Mouse (Mus musculus): ENCODE data around the gene Larp1.
"Not testable (repeated sequence)": the region's sequence is repeated elsewhere in the genome, so short reads cannot be mapped to it uniquely, and the experiment has no call there.

The Larp1 gene

DNA sequence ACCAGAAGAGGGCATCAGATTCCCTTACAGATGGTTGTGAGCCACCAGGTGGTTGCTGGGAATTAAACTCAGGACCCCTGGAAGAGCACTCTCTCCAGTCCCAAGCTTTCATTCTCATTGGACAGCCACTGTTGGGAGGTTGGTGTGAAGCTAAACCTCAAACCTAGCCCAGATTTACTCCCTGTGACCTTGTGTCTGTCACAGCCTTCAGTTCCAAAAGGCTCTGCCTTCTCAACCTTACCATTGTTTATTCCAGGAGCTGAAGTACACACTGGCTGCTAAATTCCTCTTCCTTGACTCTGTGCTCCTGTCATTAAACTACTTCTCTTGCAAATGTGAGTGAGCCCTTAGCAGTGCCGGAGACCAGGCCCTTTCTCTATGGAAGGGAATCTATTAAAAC, 20.1 kb downstream of the Larp1 start:
- DNase-seq (ENCODE audit: low spot score): no peak

DNA sequence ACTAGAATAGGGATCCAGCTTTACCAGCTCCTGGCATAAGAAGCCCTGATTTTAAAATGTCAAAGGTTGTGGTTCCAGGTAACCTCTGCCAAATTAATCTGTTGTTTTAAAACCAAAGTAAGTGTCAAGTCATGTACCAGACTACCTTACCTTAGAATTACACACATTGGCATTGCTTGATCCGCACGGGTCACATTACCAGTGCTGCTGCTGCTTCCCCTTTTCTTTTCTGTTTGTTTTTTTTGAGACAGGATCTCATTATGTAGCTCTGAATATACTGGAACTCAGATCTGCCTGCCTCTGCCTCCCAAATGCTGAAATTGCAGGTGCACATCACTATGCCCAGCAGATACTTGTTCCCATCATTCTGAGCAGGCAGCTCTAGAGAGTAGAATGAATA, 21.0 kb downstream of the Larp1 start:
- no peak for DNase-seq (ENCODE audit: low spot score)

DNA sequence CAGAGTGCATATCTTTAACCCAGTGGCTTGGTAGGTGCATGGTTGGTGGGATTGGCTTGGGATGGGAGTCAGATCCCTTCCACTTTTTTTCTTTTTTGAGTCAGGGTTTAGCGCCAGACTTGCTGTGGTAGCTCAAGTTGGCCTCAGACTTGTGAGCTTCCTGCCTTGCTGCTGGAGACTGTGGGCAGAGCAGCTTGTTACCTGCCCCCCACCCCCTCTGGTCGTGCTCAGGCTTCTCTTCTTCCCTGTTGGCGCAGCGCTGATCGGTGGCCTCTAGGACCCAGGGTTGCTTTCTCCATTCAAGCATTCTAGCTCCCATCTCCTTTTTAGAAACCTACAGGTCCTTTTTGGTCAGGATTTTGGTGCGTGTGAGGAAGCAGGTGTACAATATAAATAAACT, 22.3 kb downstream of the Larp1 start:
- no peak for DNase-seq (ENCODE audit: low spot score)

DNA sequence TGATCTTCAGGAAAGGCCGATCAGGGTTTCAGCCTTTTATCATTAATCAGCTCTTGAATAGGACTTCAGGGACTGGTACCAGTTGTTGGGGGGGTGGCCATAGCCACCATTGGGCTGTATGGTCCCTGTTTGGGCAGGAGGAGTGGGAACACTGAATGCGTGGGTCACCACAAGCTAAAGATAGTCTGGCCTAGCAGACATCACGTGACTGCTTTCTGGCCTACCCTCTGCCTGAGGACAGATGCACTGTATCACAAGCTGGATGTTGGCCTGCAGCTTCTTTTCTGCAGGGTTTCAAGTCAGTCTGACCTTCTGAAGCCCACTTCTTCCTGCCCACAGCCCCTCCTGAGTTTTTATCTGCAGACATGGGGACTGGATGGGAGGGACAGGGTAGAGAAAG, 24.8 kb downstream of the Larp1 start:
- DNase-seq (ENCODE audit: low spot score): no peak

DNA sequence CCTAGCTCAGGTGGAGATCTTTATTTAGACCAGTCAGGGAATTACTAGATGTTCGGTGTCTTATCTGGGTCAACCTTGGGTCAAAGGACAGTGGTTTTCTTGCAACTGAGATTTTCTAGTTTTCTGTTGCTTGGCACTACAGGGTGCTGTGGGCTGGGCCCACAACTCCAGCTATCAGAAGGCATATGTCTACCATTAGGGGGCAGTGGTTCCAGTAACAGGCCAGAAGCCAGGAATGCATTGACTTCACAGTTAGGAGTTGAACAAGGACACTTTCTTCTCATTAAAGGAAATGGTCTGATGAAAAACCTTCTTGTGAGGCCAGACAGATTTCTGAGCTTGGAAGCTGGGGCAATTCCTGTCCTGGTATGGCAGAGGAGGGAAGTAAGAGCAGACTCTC, 30.2 kb downstream of the Larp1 start:
- no peak for DNase-seq (ENCODE audit: low spot score)

DNA sequence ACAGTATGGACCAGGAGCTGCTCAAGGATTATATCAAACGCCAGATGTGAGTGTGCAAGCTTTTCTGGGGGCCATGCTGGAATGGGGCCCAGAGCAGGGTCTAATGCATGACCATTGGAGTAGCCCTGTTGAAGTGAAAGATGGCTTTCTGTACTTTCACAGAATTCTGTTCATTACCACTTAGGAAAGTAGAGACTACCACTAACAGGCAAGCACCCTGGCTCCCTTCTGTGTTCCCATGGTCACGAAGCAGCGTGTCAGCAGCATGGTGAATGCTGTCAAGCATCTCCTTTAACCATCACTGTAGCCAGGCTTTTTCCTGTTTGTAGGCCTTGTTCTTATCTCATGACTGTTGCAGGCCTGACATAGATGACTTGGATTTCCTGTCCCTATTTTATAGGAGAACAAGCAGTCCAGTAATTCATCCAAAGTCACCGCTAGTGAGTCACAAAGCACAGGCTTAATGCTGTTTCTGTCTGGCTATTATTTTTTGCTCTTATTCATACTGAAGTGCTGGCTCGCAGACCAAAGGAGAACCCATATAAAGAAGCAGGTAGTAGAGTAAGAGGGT, 34.1 kb downstream of the Larp1 start:
- DNase-seq (ENCODE audit: low spot score): no peak

DNA sequence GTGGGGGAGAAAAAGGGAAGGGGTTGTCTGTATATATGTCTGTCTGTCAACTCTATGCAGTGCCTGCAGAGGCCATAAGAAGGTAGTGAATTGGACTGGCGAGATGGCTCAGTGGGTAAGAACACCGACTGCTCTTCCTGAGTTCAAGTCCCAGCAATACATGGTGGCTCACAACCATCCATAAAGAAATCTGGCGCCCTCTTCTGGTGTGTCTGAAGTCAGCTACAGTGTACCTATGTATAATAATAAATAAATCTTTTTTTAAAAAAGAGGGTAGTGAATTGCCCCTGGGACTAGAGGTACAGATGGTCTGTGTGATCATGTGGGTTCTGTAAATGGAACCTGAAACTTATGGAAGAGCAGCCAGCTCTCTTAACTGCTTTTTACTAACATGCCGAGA, 37.6 kb downstream of the Larp1 start:
- DNase-seq (ENCODE audit: low spot score): no peak

DNA sequence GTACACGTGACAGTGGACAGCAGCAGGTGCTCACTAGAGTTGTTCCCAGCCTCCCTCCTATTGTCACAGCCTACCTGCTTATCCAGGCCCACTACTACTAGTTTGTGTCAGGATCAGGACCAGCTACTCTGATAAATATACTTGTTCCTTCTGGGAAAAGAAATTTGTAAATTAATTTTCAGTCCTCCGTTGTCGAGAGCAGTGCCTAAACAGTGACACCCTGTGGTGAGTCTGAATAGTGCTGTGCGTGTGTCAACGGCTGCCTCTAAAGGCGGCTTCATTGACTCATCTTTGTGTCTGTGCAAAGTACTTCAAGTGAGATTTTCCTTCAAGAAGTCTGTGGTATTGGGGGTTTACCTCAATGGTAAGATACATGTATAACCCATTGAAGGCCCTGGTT, 48.6 kb downstream of the Larp1 start:
- peak; percentile 75 for DNase-seq (ENCODE audit: low spot score)

DNA sequence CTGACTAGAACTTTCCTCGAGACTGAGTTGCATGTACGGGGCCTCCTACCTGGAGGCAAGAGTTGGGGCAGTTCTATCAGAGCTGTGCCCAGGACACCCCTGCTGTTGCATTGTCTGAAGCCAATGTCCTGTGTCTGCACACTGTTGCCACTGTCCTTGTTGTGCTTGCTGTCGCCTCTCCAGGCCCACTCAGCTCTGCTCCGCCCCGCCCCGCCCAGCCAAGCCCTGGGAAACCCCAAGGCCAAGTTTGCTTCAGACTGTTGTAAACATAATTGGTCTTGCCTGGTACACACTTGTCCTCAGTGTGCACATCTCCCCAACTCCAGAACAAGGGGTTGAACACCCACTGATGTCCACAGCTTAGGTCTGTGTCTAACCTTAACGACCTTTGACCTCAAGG, 50.9 kb downstream of the Larp1 start:
- DNase-seq (ENCODE audit: low spot score): not testable (repeated sequence)

DNA sequence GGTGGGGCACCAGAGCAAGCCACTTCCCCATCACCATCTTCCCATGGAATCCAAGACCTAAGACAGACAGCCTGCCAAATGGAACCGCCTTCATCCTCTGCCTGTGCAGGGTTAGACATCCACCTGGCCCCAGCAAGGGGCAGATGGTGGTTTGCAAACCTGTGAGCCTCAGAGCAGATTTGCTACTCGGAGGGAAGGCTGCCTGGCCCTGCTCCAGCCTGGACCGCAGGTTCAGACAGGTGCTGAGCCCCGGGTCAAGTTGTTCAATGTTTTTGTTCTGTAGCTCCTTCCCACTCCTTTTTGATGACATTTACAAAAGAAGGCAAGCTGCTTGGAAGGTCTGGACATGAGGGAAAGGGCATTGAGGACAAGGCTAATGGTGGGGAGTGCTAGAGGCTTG, 52.4 kb downstream of the Larp1 start:
- not testable (repeated sequence) for DNase-seq (ENCODE audit: low spot score)

DNA sequence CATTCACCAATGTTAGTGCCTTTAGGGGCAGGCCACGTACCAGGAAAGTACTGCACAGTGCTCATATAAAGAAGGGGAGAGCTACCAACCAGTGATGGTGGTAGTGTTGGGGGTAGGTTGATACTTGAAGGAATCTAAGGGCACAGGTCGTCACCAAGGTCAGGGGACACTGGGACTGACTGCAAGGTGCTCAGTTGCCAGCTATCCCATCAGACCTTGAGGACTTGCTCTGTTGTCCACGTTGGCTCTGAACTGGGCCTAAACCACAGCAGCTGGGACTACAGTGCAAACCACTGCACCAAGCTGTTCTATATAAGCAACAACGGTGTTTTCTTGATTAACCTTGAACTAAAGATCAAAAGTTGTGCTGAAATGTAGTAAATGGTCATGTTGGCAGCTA, 53.7 kb downstream of the Larp1 start:
- DNase-seq (ENCODE audit: low spot score): no peak

DNA sequence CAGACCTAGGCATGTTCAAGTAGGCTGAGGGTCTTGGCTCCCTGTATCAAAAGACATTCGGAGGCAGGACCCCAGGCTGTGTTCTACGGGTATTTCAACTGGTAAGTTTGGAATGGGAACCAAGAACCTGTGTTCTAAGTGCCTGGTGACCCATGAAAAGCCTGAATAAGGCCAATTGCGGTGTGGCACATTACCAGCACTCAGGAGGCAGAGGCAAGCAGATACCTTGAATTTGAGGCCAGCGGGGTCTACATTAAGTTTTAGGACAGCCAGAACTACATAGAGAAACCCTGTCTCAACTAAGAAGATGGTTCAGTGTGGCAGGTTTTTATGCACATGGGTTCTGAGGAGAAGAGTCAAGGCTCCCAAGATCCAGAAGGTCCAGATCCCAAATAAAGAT, 56.2 kb downstream of the Larp1 start:
- no peak for DNase-seq (ENCODE audit: low spot score)

DNA sequence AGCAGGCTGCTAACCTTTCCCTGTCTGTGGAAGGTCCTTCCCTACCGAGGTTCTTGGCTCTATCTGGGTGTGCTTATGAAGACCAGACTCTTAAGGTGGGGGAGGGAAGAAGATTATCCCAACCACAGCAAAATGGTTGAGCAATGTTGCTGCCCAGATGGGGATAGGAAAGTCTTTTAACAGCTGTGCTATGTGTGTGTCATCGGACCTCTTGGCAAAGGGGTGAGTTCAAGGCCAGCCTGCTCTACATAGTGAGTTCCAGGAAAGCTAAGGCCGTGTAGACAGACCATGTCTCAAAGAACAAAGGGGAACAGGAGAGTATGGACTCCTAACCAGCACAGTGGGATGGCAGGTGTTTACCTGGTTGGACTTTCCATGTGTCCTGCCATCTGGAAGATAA, 64.1 kb downstream of the Larp1 start:
- no peak for DNase-seq (ENCODE audit: low spot score)

DNA sequence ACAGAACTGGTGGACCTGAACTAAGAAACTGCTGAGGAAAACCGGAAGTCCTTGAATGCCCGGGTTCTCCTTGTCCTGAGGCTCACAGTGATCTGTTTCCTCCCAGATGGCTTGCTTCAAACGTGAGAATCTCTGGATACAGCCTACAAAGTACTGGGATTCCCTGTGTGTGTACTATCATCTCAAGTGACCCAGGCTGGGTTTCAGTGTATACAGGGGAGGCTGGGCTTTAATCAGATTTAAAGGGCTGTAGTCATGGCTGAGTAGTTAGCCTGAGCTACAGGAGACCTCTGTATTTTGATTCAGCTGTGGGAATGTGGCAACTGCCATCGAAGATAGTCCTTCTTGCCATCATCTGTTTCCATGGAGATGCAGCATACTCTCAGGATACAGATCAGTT, 68.4 kb downstream of the Larp1 start:
- DNase-seq (ENCODE audit: low spot score): no peak

DNA sequence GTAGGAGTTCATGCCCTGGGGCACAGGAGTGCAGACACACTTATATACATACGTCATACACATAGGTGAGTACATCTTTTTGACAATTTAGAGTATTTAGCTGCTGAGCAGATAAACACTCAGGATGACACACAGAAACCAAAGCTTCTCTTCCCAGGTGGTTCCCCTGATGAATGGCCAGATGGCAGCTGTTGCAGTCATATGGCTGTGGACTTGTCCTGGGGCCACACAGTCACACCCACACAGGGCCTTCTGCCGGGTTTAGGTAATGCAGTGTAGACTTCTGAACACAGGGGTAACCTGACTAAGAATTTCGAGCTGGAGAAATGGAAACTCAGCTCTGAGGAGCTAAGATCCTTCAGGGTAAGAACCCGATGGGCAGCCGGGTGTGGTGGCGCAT, 72.9 kb downstream of the Larp1 start:
- no peak for DNase-seq (ENCODE audit: low spot score)

DNA sequence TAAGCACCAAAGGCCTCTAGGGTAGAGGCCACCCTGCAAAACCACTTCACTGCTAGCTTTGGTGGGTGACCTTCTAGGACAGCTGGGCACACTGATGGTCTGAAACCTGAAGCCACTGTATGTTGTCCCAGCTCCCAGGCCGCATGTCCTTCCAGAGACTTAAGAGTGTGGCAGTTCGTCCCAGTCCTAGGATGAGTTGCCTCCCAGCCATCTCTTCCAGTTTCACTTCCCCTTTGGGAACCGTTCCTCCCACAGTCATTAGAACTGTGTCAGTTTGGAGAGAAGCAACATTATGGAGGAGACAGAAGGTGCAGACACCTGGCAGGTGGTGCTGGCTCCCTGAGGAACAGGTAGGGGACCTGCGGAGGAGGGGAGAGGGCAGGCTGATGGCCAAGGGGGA, 83.7 kb downstream of the Larp1 start:
- no peak for DNase-seq (ENCODE audit: low spot score)

DNA sequence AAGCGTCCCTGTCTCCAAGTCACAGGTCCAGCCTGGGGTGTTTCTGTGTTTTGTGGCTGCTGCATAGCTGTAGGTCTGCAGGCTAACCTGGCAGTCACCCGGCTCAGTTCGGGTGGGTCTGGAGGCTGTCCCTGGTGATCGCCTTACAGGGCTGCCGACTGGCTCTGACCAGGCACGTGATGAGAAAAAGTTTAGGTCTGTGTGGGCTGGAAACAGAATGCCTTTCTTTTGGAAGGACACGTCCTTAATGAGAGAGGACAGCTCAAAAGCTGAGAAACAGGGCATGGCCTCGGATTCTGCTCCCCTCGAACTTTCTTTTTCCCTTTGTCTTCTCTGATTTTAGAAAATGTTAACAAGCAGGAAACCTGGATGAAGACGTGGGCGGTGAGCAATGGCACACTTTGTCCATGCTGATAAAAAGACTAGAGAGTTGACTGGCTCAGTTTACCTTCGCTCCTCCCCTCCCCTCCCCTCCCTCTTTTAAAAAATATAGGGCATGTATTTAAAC, 84.2 kb downstream of the Larp1 start, which contains the start of gene Gm12248:
TSS of gene Gm12248 (minus strand) at position 114 of the 508 bp plus-strand sequence.
- DNase-seq (ENCODE audit: low spot score): peak; percentile 58

DNA sequence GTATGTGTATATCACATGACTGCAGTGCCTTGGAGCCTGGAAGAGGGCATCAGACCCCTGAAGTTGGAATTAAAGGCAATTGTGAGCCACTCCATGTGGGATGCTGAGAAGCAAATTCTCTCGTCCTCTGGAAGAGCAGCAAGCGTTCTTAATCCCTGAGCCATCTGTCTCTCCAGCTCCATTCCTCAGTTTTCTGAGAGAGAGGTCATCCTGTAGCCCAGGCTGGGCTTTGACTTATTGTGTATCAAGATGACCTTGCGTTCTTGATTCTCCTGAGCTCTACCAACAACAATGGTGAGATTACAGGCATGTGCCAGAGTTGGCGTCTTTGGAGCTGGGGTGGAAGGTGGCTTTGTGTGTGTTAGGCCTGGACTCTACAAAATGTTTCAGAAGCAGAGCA, 85.9 kb downstream of the Larp1 start:
- no peak for DNase-seq (ENCODE audit: low spot score)

DNA sequence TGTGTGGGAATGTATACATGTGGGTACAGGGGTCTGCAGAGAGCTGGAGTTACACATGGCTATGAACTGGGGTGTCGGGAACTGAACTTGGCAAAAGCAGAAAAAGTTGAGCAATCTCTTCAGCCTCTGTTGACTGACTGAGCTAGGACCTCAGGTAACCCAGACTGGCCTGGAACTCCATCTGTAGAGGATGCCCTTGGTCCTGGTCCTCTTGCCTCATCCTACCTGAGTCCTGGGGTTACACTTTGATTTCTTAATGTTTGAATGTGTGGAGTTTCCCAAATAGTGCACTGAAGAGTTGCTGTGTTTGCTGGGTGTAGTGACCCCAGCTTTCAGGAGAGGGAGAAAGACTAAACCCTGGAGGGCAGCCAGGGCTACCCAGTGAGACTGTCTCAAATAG, 86.7 kb downstream of the Larp1 start:
- DNase-seq (ENCODE audit: low spot score): no peak

DNA sequence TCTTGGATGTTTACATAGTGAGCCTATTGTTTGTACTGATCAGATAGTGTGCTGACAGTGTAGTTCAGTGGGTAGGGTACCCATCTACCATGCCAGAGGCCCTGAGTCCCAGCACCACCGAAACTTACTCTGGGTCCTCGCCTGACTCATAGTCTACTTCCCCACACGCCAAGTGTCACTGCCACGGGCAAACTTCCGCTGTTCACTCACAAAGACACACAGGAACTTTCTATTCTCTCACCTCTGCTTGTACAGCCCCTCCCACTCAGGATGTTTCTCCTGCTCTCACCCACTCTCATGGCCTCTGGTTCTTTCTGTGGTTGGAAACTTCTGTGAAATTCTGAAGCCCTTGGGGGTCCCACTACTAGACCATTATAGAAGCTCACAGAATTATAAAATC, 87.3 kb downstream of the Larp1 start:
- DNase-seq (ENCODE audit: low spot score): no peak

DNA sequence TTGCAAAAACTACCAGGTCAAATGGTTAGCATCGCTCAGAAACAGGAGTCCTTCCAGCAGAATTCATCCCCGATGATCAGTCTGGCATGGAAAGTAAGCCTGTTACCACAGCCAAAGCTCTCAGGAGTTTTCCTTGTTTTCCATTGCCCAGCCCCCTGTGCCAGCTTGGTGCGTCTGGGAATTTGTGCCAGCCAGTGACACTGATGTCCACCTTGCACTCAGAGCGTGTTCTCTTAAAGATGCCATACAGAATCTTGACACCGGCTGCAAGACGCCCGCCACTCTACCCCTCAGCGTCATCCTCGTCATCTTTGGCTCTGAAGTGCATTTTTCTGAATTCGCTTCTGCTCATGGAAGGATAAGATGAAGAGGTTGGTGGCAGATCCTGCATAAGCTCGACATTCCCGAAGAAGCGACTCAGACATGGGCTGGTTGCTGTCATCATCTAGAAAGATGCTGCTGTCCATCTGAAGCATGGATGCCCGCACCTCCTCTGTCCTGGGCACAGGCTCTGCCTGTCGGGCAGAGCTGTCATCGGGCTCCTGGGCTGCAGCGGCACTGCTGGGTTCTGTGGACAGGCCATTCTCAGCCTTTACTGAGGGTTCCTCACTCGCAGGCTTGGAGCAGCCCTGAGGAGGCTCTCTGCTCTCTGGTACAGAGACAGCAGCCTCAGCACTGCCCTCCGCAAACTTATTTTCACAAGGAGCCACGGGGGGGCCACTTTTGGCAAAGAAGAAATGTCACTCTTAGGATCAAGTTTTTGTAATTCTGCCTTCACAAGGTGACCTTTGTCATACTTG, 88.2 kb downstream of the Larp1 start:
- DNase-seq (ENCODE audit: low spot score): no peak

DNA sequence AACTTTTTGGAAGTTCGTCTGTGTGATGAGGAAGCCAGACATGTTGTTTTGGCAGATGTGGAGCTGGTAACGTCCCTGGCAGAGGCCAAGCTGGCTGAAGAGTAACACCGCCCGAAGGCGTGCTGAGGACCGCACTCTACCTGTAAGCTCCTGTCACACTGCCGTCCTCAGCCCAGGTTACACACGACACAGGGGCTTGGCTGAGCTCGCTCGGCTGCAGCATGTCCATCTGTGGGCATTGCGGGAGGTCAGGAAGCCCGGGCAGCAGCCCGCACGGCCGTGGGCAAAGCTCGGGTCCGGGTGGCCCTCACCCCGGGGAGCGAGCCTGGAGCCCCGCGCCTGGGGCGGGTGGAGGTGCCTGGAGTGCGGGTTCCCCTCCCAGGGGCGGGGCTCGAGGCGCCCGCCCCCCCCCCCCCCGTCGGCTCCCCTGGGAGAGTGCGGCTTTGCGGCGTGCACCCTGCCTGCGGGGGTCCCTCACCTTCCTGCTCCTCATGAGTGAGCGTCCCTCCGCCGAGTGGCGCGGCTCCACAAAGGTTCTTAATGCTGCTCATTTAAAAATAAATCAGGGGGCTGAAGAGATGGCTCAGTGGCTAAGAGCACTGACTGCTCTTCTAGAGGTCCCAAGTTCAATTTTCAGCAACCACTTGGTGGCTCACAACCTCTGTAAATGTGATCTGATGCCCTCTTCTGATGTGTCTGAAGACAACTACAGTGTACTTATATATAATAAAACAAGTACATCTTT, 88.9 kb downstream of the Larp1 start:
- DNase-seq (ENCODE audit: low spot score): no peak

DNA sequence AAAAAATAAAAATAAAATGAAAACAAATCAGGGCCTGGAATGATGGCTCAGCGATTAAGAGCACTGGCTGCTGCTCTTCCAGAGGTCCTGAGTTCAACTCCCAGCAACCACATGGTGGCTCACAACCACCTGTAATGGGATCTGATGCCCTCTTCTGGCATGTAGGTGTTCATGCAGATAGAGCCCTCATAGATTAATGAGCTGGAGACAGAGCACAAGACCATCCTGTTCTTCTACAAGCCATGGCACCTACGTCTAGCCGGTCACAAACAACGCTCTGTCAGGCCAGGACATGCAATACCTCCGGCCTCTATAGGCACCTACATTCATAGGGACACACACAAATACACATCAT, 89.5 kb downstream of the Larp1 start:
- not testable (repeated sequence) for DNase-seq (ENCODE audit: low spot score)

Measured in MN1 (cell line).